Mouse (Mus musculus): Measurements from ENCODE around the gene Rps27a. TPM values are rescaled to one million over a fixed set of nuclear protein-coding genes. Genes with fewer than 3 reads are reported as not detected.

The Rps27a gene
- polyA plus RNA-seq, 1 experiment, result 545 TPM

GRCm38 (mm10) chr11:29504899-29505625 is 42.8 kb downstream of the Rps27a start:
- Histone ChIP-seq H3K27me3 (ENCODE audit: control insufficient read depth, insufficient read depth, low read length) (no peaks in the 10 kb centered on the region), H3K4me3 (replicated peaks; ENCODE audit: insufficient read depth, low read depth, low read length) (no peak overlapping the region), H3K27ac (ENCODE audit: insufficient read depth, low read length) (no peak overlapping the region), H3K4me1 (ENCODE audit: control insufficient read depth, insufficient read depth, low read length) (no peaks in the 10 kb centered on the region)
- whole genome bisulfite sequencing, result 92% methylated on average over 2 of the region's 2 CpGs
- TF ChIP-seq CTCF (IDR thresholded peaks at IDR 0.05; ENCODE audit: borderline replicate concordance, insufficient read depth, low read depth, low read length) (no peak), POLR2A (IDR thresholded peaks at IDR 0.05; ENCODE audit: borderline replicate concordance, insufficient read depth, low read length) (no peak)
- DNase-seq, result no peak

DNA sequence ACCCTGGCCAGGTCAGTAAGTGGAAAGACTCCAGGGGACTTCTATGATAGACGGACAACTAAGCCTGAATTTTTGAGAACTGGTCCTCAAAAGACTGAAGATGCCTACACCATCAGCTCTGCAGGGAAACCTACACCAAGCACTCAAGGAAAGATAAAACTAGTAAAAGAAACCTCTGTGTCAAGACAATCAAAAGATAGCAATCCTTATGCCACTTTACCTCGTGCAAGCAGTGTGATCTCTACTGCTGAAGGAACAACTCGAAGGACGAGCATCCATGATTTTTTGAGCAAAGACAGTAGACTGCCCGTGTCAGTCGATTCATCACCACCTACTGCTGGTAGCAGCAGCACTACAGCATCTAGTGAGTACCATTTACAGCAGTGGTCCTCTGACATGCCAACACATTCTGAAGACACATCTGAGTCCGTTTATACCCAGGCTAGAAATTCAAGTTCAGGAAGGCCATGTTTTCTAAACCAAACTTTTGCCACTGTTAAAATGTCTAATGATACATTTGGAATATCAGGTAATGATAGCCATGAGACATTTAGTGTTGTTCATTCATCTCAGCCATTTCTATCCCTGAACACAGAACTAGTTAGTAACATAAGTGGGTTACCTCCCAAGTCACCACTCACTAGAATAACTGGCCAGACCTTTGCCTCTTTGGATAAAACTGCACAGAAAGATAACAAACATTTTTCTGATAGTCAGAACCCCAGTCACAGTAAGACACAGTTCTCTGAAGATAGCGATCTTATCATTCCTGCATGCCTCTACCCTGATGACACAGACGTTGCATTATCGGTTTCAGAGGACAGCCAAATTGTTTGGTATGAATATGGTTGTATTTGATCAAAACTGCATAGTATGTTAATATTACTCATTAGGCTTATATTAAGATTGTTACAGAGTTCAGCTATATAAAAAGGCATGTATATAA is 43.7 kb downstream of the Rps27a start:
- TF ChIP-seq CTCF (IDR thresholded peaks at IDR 0.05; ENCODE audit: borderline replicate concordance, insufficient read depth, low read depth, low read length) (no peak), POLR2A (IDR thresholded peaks at IDR 0.05; ENCODE audit: borderline replicate concordance, insufficient read depth, low read length) (no peak)
- no peak overlapping the region for H3K4me3 ChIP-seq (replicated peaks; ENCODE audit: insufficient read depth, low read depth, low read length)
- no peak overlapping the region for H3K27ac ChIP-seq (ENCODE audit: insufficient read depth, low read length)
- H3K4me1 ChIP-seq (ENCODE audit: control insufficient read depth, insufficient read depth, low read length), result no peaks in the 10 kb centered on the region
- DNase-seq, result no peak
- WGBS, result 91% methylated on average over 10 of the region's 10 CpGs
- H3K27me3 ChIP-seq (ENCODE audit: control insufficient read depth, insufficient read depth, low read length), result no peaks in the 10 kb centered on the region

- Histone ChIP-seq H3K4me1 (ENCODE audit: control insufficient read depth, insufficient read depth, low read length) (no peaks in the 10 kb centered on the region), H3K27me3 (ENCODE audit: control insufficient read depth, insufficient read depth, low read length) (no peaks in the 10 kb centered on the region), H3K4me3 (replicated peaks; ENCODE audit: insufficient read depth, low read depth, low read length) (no peak overlapping the region), H3K27ac (ENCODE audit: insufficient read depth, low read length) (no peak overlapping the region)
- DNase-seq, result no peak
- 93% methylated on average over 3 of the region's 3 CpGs for WGBS
- TF ChIP-seq POLR2A (IDR thresholded peaks at IDR 0.05; ENCODE audit: borderline replicate concordance, insufficient read depth, low read length) (no peak), CTCF (IDR thresholded peaks at IDR 0.05; ENCODE audit: borderline replicate concordance, insufficient read depth, low read depth, low read length) (no peak)
Observed at GRCm38 (mm10) chr11:29496962-29497361, 50.9 kb downstream of the Rps27a start.

Other genes with a start within 250 kb of the Rps27a start
- 13.1 and 14.4 TPM in 2 replicates for gene Ccdc88a, start 174.5 kb downstream of the Rps27a start, polyA plus RNA-seq (2012; rRNA removed)
- gene Prorsd1, start 33.1 kb downstream of the Rps27a start, polyA plus RNA-seq (2012; rRNA removed), result 6.2 and 6.3 TPM in 2 replicates
- 24.5 and 28.2 TPM in 2 replicates for gene Mtif2, start 21.7 kb downstream of the Rps27a start, polyA plus RNA-seq (2012; rRNA removed)
- gene Clhc1, start 159 bp downstream of the Rps27a start, polyA plus RNA-seq (2012; rRNA removed), result 0.07 and 0.25 TPM in 2 replicates
- 370 and 418 TPM in 2 replicates for gene Rtn4, start 144.8 kb upstream of the Rps27a start, polyA plus RNA-seq (2012; rRNA removed)

All from cerebellum, adult 2 months (tissue).